Mouse (Mus musculus) intestine, postnatal 0 days (tissue): ENCODE measurements around the gene 4930452B06Rik. TPM values are rescaled to one million over a fixed set of nuclear protein-coding genes. Genes with fewer than 3 reads are reported as not detected.

ENCODE experiments used
- ATAC-seq: fragments of 200-750 bp; cut with Nextera tagmentation; 2 replicates; pipeline ENCODE4 v1.8.0; 2017; ENCODE audit warnings: mild to moderate bottlenecking, moderate TSS enrichment, moderate library complexity
- H3K27ac ChIP-seq: fragments of 300-500 bp; sonication (generic); 2 replicates; pipeline ENCODE4 v1.5.1; 2014; ENCODE audit warnings: mild to moderate bottlenecking, low read depth, low read length, moderate library complexity
- H3K27me3 ChIP-seq: fragments of 300-500 bp; sonication (generic); replicated peaks from 2 replicates; pipeline ENCODE4 v1.6.1; 2014; ENCODE audit warnings: low read length, mixed read lengths; ENCODE audit not compliant: control insufficient read depth, insufficient read depth
- H3K36me3 ChIP-seq: fragments of 300-500 bp; sonication (generic); 2 replicates; pipeline ENCODE4 v1.6.1; 2014; ENCODE audit warnings: mild to moderate bottlenecking, moderate library complexity; ENCODE audit not compliant: control insufficient read depth, insufficient read depth
- H3K4me1 ChIP-seq: fragments of 300-500 bp; sonication (generic); replicated peaks from 2 replicates; pipeline ENCODE4 v1.6.1; 2014; ENCODE audit warnings: antibody characterized with exemption, low read length, mixed read lengths; ENCODE audit not compliant: control insufficient read depth, insufficient read depth
- H3K4me2 ChIP-seq: fragments of 300-500 bp; sonication (generic); replicated peaks from 2 replicates; pipeline ENCODE4 v1.6.1; 2014; ENCODE audit warnings: low read depth, mild to moderate bottlenecking, moderate library complexity
- H3K4me3 ChIP-seq: fragments of 300-500 bp; sonication (generic); 2 replicates; pipeline ENCODE4 v1.5.1; 2014; ENCODE audit warnings: low read depth, low read length
- H3K9ac ChIP-seq: fragments of 300-500 bp; sonication (generic); 2 replicates; pipeline ENCODE4 v1.6.1; 2014; ENCODE audit warnings: mild to moderate bottlenecking, low read depth, low read length
- H3K9me3 ChIP-seq: fragments of 300-500 bp; sonication (generic); 2 replicates; pipeline ENCODE4 v1.6.1; 2016; ENCODE audit warnings: mixed run types; ENCODE audit not compliant: control insufficient read depth
- CTCF ChIP-seq: sonication (generic); IDR thresholded peaks from 2 replicates; pipeline ENCODE4 v1.5.1; 2016; ENCODE audit warnings: low read depth, mild to moderate bottlenecking, control low read depth, antibody characterized with exemption, moderate library complexity
- WGBS: fragments of 180-500 bp; shearing (Covaris S2); extraction: QIAGEN DNeasy Blood & Tissue Kit; methylation state at CpG from one replicate; pipeline ENCODE4 v1.1.7; 2014; 5-methylcytosine and 5-hydroxymethylcytosine counted together
- polyA plus RNA-seq: library from polyadenylated mRNA; unstranded; fragments of >200 nt; fragmentation: Nextera tagmentation; extraction: Ambion mirVana; gene quantifications from 2 replicates; pipeline ENCODE4 v1.2.1, GENCODE M21; 2015

The 4930452B06Rik gene
- polyA plus RNA-seq, 1 experiment from 2014 or later: 1.6 TPM

GRCm38 (mm10) chr14:8430611-8431230 lies 235.3 kb downstream of the 4930452B06Rik start:
- ATAC-seq: peak; percentile 96
- H3K4me2 ChIP-seq: no peak overlapping the region; the same call in 1 of the 2 replicates
- TF ChIP-seq CTCF: no peak
- H3K4me3 ChIP-seq: no peak overlapping the region
- H3K9ac ChIP-seq: no peak overlapping the region
- 33% methylated on average over 6 of the region's 6 CpGs for WGBS
- H3K27me3 ChIP-seq: no peaks in the 10 kb centered on the region
- H3K4me1 ChIP-seq: no peaks in the 10 kb centered on the region
- no peaks in the 10 kb centered on the region for H3K36me3 ChIP-seq
- no peaks in the 10 kb centered on the region for H3K9me3 ChIP-seq
- no peak overlapping the region for H3K27ac ChIP-seq

GRCm38 (mm10) chr14:8429767-8430166 lies 236.3 kb downstream of the 4930452B06Rik start:
- Histone ChIP-seq H3K4me2 (no peak overlapping the region), H3K4me1 (no peaks in the 10 kb centered on the region), H3K27ac (no peak overlapping the region), H3K36me3 (no peaks in the 10 kb centered on the region), H3K4me3 (no peak overlapping the region), H3K9ac (no peak overlapping the region), H3K9me3 (no peaks in the 10 kb centered on the region), H3K27me3 (no peaks in the 10 kb centered on the region)
- 82% methylated on average over 2 of the region's 2 CpGs for WGBS
- no peak for ATAC-seq
- TF ChIP-seq CTCF: no peak

GRCm38 (mm10) chr14:8422833-8423232 lies 243.2 kb downstream of the 4930452B06Rik start:
- WGBS: 85% methylated on average over 3 of the region's 3 CpGs
- no peaks in the 10 kb centered on the region for H3K27me3 ChIP-seq
- H3K4me3 ChIP-seq: no peak overlapping the region
- H3K9ac ChIP-seq: no peak overlapping the region
- no peaks in the 10 kb centered on the region for H3K4me1 ChIP-seq
- ATAC-seq: no peak
- no peak overlapping the region for H3K4me2 ChIP-seq
- H3K27ac ChIP-seq: no peak overlapping the region
- H3K36me3 ChIP-seq: no peaks in the 10 kb centered on the region
- no peaks in the 10 kb centered on the region for H3K9me3 ChIP-seq
- no peak for TF ChIP-seq CTCF

- ATAC-seq: no peak
- Histone ChIP-seq H3K9me3 (no peaks in the 10 kb centered on the region), H3K4me3 (no peak overlapping the region), H3K4me1 (no peaks in the 10 kb centered on the region), H3K27ac (no peak overlapping the region), H3K36me3 (no peaks in the 10 kb centered on the region), H3K27me3 (no peaks in the 10 kb centered on the region), H3K4me2 (no peak overlapping the region), H3K9ac (no peak overlapping the region)
- 16% methylated on average over 10 of the region's 10 CpGs for WGBS
- TF ChIP-seq CTCF: no peak
Observed at GRCm38 (mm10) chr14:8421199-8421787, 244.7 kb downstream of the 4930452B06Rik start.

- ATAC-seq: no peak
- 67% methylated on average over 3 of the region's 3 CpGs for WGBS
- Histone ChIP-seq H3K4me2 (no peak overlapping the region), H3K36me3 (no peaks in the 10 kb centered on the region), H3K9me3 (no peaks in the 10 kb centered on the region), H3K9ac (no peak overlapping the region), H3K4me1 (no peaks in the 10 kb centered on the region), H3K27me3 (no peaks in the 10 kb centered on the region), H3K27ac (no peak overlapping the region), H3K4me3 (no peak overlapping the region)
- no peak for TF ChIP-seq CTCF
Observed at GRCm38 (mm10) chr14:8418610-8419009, 247.4 kb downstream of the 4930452B06Rik start.

GRCm38 (mm10) chr14:8405946-8406345 lies 260.1 kb downstream of the 4930452B06Rik start:
- no peaks in the 10 kb centered on the region for H3K27me3 ChIP-seq
- ATAC-seq: no peak
- no peaks in the 10 kb centered on the region for H3K4me1 ChIP-seq
- H3K27ac ChIP-seq: no peak overlapping the region
- H3K9ac ChIP-seq: no peak overlapping the region
- no peaks in the 10 kb centered on the region for H3K9me3 ChIP-seq
- no peak overlapping the region for H3K4me3 ChIP-seq
- 74% methylated on average over 6 of the region's 6 CpGs for WGBS
- no peak overlapping the region for H3K4me2 ChIP-seq
- H3K36me3 ChIP-seq: no peaks in the 10 kb centered on the region
- TF ChIP-seq CTCF: no peak
